Mouse (Mus musculus) urinary bladder, postnatal 14 days (tissue): Measurements from ENCODE around the gene Tipin.
A peak's percentile ranks its signal among the peaks of the same experiment; 100 is the strongest.
"Not testable (repeated sequence)": the region's sequence is repeated elsewhere in the genome, so short reads cannot be mapped to it uniquely, and the experiment has no call there.

Experiments
- DNase-seq: peaks from one replicate; pipeline ENCODE4 v3.0.0; 2021; ENCODE audit warnings: low spot score

Tipin gene

GRCm38 (mm10) chr9:64281105-64281780, at the start of gene Tipin:
Gene Tipin, plus strand, starts transcription at chr9:64281581.
- DNase-seq, result peak; percentile 96

GRCm38 (mm10) chr9:64231674-64232073, 49.7 kb upstream of the Tipin start:
- DNase-seq, result no peak

- DNase-seq, result peak; percentile 28
Observed at GRCm38 (mm10) chr9:64232257-64232957, 49.0 kb upstream of the Tipin start.

- no peak for DNase-seq
Observed at GRCm38 (mm10) chr9:64233656-64234055, 47.7 kb upstream of the Tipin start.

- DNase-seq, result no peak
Observed at GRCm38 (mm10) chr9:64234768-64235435, 46.5 kb upstream of the Tipin start, which contains the start of gene Uchl4. Gene Uchl4, plus strand, starts transcription at chr9:64235201.

- DNase-seq, result no peak
Observed at GRCm38 (mm10) chr9:64236056-64236455, 45.3 kb upstream of the Tipin start.

- DNase-seq, result no peak
Observed at GRCm38 (mm10) chr9:64240116-64240515, 41.3 kb upstream of the Tipin start.

GRCm38 (mm10) chr9:64240681-64241080, 40.7 kb upstream of the Tipin start:
- no peak for DNase-seq

GRCm38 (mm10) chr9:64242381-64242831, 39.0 kb upstream of the Tipin start:
- DNase-seq, result no peak

GRCm38 (mm10) chr9:64249371-64249770, 32.0 kb upstream of the Tipin start:
- no peak for DNase-seq

- DNase-seq, result no peak
Observed at GRCm38 (mm10) chr9:64250111-64250730, 31.2 kb upstream of the Tipin start.

- DNase-seq, result peak; percentile 20
Observed at GRCm38 (mm10) chr9:64252591-64253020, 28.8 kb upstream of the Tipin start.

GRCm38 (mm10) chr9:64253021-64253904, 28.1 kb upstream of the Tipin start, which contains the start of gene Map2k1:
Gene Map2k1, minus strand, starts transcription at chr9:64253631.
- DNase-seq, result peak; percentile 100

- DNase-seq, result no peak
Observed at GRCm38 (mm10) chr9:64255422-64255821, 26.0 kb upstream of the Tipin start.

- DNase-seq, result no peak
Observed at GRCm38 (mm10) chr9:64256204-64256603, 25.2 kb upstream of the Tipin start.

GRCm38 (mm10) chr9:64259906-64260305, 21.5 kb upstream of the Tipin start:
- DNase-seq, result no peak

GRCm38 (mm10) chr9:64261023-64261422, 20.4 kb upstream of the Tipin start:
- no peak for DNase-seq

- DNase-seq, result no peak
Observed at GRCm38 (mm10) chr9:64264813-64265212, 16.6 kb upstream of the Tipin start.

GRCm38 (mm10) chr9:64267231-64267630, 14.2 kb upstream of the Tipin start:
- no peak for DNase-seq

GRCm38 (mm10) chr9:64268196-64268595, 13.2 kb upstream of the Tipin start:
- DNase-seq, result no peak

GRCm38 (mm10) chr9:64268836-64269235, 12.5 kb upstream of the Tipin start:
- not testable (repeated sequence) for DNase-seq
